Mouse (Mus musculus): ENCODE results near the gene Fry.

DNA sequence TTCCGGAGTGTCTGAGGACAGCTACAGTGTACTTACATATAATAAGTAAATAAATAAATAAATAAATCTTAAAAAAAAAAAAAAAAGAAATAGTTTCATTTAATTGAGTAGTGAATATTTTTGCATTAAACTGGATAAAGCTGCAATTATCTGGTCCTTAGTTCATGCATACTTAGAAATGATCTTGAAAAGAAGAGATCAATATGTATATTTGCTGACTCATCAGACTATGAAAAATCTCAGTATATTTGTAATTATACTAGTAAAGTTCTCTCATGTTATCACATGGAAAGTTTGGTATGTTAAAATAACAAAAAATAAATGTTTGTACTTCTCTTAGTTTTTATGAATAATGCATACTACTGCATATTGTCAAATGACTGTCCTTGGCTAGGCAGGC is 229.9 kb downstream of the Fry start:
- TF ChIP-seq CTCF (IDR thresholded peaks at IDR 0.05; ENCODE audit: low read depth) (no peak), EP300 (IDR thresholded peaks at IDR 0.05; ENCODE audit: low read depth) (no peak)
